Mouse (Mus musculus) naive thymus-derived CD4-positive, alpha-beta T cell, adult 5 months (primary cell): ENCODE measurements around the gene Tmem260. TPM values are rescaled to one million over a fixed set of nuclear protein-coding genes. Genes with fewer than 3 reads are reported as not detected.

Source experiments
- polyA plus RNA-seq: library from polyadenylated mRNA; unstranded; fragments of 100-300 nt; shearing (Covaris generic); gene quantifications from one replicate; pipeline ENCODE4 v1.2.1, GENCODE M21; 2017

Tmem260 gene
- 19.0 TPM for polyA plus RNA-seq

GRCm38 (mm10) chr14:48445984-48446683, at the start of gene Tmem260:
Gene Tmem260, plus strand, starts transcription at chr14:48446124.

Other genes with a start within 250 kb of the Tmem260 start
- not detected for gene Otx2, start 227.7 kb downstream of the Tmem260 start, polyA plus RNA-seq